Mouse (Mus musculus): ENCODE data around the gene Tsc22d1.

DNA sequence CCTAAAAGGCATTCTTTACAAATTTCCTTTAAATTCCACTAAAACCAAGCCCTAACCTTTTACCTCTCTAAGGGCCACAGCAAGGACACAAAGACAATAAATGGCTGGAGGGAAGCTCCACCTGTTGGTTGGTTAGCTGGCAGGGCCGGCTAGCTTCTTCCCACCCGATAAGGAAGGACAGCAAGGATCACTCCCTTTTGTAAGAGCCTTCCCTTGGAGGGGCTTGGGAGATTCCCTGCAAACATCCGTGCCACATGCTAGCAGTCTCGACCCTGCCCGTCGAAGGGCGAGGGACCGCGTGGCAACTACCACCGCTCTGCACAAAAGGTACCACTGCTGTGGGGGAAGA is 1.0 kb upstream of the Tsc22d1 start:
- TF ChIP-seq CTCF (IDR thresholded peaks at IDR 0.05; ENCODE audit: low read depth) (no peak), EP300 (IDR thresholded peaks at IDR 0.05; ENCODE audit: low read depth) (no peak)
